In genomic region chr14:78972424-78972823, GRCm38 (mm10) we compare ENCODE assay signal across 19 mouse cellular contexts.
DNase-seq lines count a peak whose midpoint lies in the region; ATAC-seq lines count a peak whose summit lies in the region.
"Had no signal": no experiment of that assay in that cellular context is flagged by ENCODE, and none has a peak within 500 bp of the region (broad histone marks: within the 10 kb centered on the region; RNA-seq: fewer than 3 reads in every experiment).

No protein-coding gene starts in this region.

- peak; percentile 41; the same call in 1 of the 2 replicates for ATAC-seq in embryonic facial prominence, embryonic 14.5 days (ENCODE audit: low read depth)
- peak; percentile 52; the same call in 1 of the 2 replicates for ATAC-seq in kidney, embryonic 15.5 days (replicated peaks; ENCODE audit: low FRiP score)
- ATAC-seq: forebrain, postnatal 0 days had no signal

- no peak overlapping the region for H3K9ac ChIP-seq in embryonic facial prominence, embryonic 14.5 days (ENCODE audit: low read depth, low read length)
- no peak overlapping the region for H3K9ac ChIP-seq in kidney, embryonic 15.5 days
- H3K9ac ChIP-seq: embryonic facial prominence, embryonic 12.5 days; forebrain, embryonic 12.5 days; forebrain, postnatal 0 days; heart, embryonic 13.5 days; hindbrain, embryonic 15.5 days had no signal

- H3K27me3 ChIP-seq in embryonic facial prominence, embryonic 14.5 days (replicated peaks; ENCODE audit: control insufficient read depth, insufficient read depth, low read length), result no peaks in the 10 kb centered on the region
- H3K27me3 ChIP-seq in embryonic facial prominence, embryonic 10.5 days (replicated peaks; ENCODE audit: low read depth, poor library complexity, severe bottlenecking), result no peaks in the 10 kb centered on the region
- no peaks in the 10 kb centered on the region for H3K27me3 ChIP-seq in kidney, embryonic 15.5 days
- H3K27me3 ChIP-seq: embryonic facial prominence, embryonic 12.5 days; forebrain, embryonic 12.5 days; heart, embryonic 13.5 days; hindbrain, embryonic 15.5 days had no signal

- no peak overlapping the region for H3K4me3 ChIP-seq in embryonic facial prominence, embryonic 14.5 days (ENCODE audit: low read depth, low read length)
- no peak overlapping the region for H3K4me3 ChIP-seq in embryonic facial prominence, embryonic 10.5 days
- no peak overlapping the region for H3K4me3 ChIP-seq in kidney, embryonic 15.5 days (replicated peaks)
- H3K4me3 ChIP-seq: embryonic facial prominence, embryonic 12.5 days; forebrain, embryonic 12.5 days; heart, embryonic 13.5 days; hindbrain, embryonic 15.5 days had no signal

- H3K27ac ChIP-seq in embryonic facial prominence, embryonic 14.5 days (replicated peaks; ENCODE audit: low read depth, low read length), result no peak overlapping the region
- H3K27ac ChIP-seq in embryonic facial prominence, embryonic 10.5 days (replicated peaks), result no peak overlapping the region
- H3K27ac ChIP-seq in kidney, embryonic 15.5 days, result no peak overlapping the region
- H3K27ac ChIP-seq: embryonic facial prominence, embryonic 12.5 days; forebrain, embryonic 12.5 days; heart, embryonic 13.5 days; hindbrain, embryonic 15.5 days had no signal

- peak; percentile 48 for DNase-seq in embryonic facial prominence, embryonic 14.5 days (ENCODE audit: low spot score)
- no peak for DNase-seq in embryonic facial prominence, embryonic 10.5 days (ENCODE audit: low spot score)
- DNase-seq in kidney, postnatal 4 days, result no peak
- DNase-seq in Muller cell, postnatal 12 days (ENCODE audit: inconsistent ontology term), result peak; percentile 10
- peak; percentile 59 for DNase-seq in retina, postnatal 1 day
- no peak for DNase-seq in thymus, postnatal 4 days
- DNase-seq in heart, adult 11 months, result no peak
- DNase-seq: adrenal gland, adult 2 months; adrenal gland, postnatal 25 days; cerebellum, adult 8-10 months; cerebellum, postnatal 14 days; embryo, embryonic 11 days; forebrain, postnatal 0 days; heart, postnatal 36 days had no signal

- H3K36me3 ChIP-seq in embryonic facial prominence, embryonic 14.5 days (ENCODE audit: control insufficient read depth, insufficient read depth, low read length), result no peaks in the 10 kb centered on the region
- no peaks in the 10 kb centered on the region for H3K36me3 ChIP-seq in embryonic facial prominence, embryonic 10.5 days (replicated peaks)
- no peaks in the 10 kb centered on the region for H3K36me3 ChIP-seq in kidney, embryonic 15.5 days
- H3K36me3 ChIP-seq: embryonic facial prominence, embryonic 12.5 days; forebrain, embryonic 12.5 days; heart, embryonic 13.5 days; hindbrain, embryonic 15.5 days had no signal

- 55% methylated on average over 1 of the region's 1 CpGs for WGBS in embryonic facial prominence, embryonic 14.5 days
- 65% methylated on average over 1 of the region's 1 CpGs for WGBS in embryonic facial prominence, embryonic 10.5 days
- 21% methylated on average over 1 of the region's 1 CpGs for WGBS in kidney, embryonic 15.5 days

- no peaks in the 10 kb centered on the region for H3K9me3 ChIP-seq in embryonic facial prominence, embryonic 14.5 days (ENCODE audit: control insufficient read depth, low read length)
- H3K9me3 ChIP-seq in embryonic facial prominence, embryonic 10.5 days, result no peaks in the 10 kb centered on the region
- no peaks in the 10 kb centered on the region for H3K9me3 ChIP-seq in kidney, embryonic 15.5 days (replicated peaks)
- H3K9me3 ChIP-seq: embryonic facial prominence, embryonic 12.5 days; forebrain, embryonic 12.5 days; heart, embryonic 13.5 days; hindbrain, embryonic 15.5 days had no signal

- H3K4me2 ChIP-seq in embryonic facial prominence, embryonic 14.5 days (ENCODE audit: low read depth, low read length), result no peak overlapping the region
- no peak overlapping the region for H3K4me2 ChIP-seq in kidney, embryonic 15.5 days
- H3K4me2 ChIP-seq: embryonic facial prominence, embryonic 12.5 days; forebrain, embryonic 12.5 days; heart, embryonic 13.5 days; hindbrain, embryonic 15.5 days had no signal

- H3K4me1 ChIP-seq in embryonic facial prominence, embryonic 14.5 days (ENCODE audit: control insufficient read depth, insufficient read depth, low read length), result no peaks in the 10 kb centered on the region
- H3K4me1 ChIP-seq in embryonic facial prominence, embryonic 10.5 days, result peaks cover 2% of the 10 kb centered on the region; the same call in 1 of the 2 replicates
- no peaks in the 10 kb centered on the region for H3K4me1 ChIP-seq in kidney, embryonic 15.5 days
- H3K4me1 ChIP-seq: embryonic facial prominence, embryonic 12.5 days; forebrain, embryonic 12.5 days; heart, embryonic 13.5 days; hindbrain, embryonic 15.5 days had no signal

Comparison
In these comparisons a context has a peak if more than half of its experiments do, and no peak if none do; other contexts are left out.
1. DNase-seq: peak in embryonic facial prominence, embryonic 14.5 days (single experiment), Muller cell, postnatal 12 days (single experiment) and retina, postnatal 1 day (single experiment); none in embryonic facial prominence, embryonic 10.5 days (single experiment), kidney, postnatal 4 days (0 of 2), thymus, postnatal 4 days (single experiment) and heart, adult 11 months (single experiment).